Mouse (Mus musculus) bone marrow macrophage, adult 2 months (primary cell): ENCODE measurements around the gene Eif1. TPM values are rescaled to one million over a fixed set of nuclear protein-coding genes. Genes with fewer than 3 reads are reported as not detected.
A peak's percentile ranks its signal among the peaks of the same experiment; 100 is the strongest.

ENCODE experiments used
- H3K27ac ChIP-seq: 2 replicates; pipeline ENCODE4 v1.5.1; 2012; ENCODE audit warnings: low read depth, low read length; ENCODE audit not compliant: insufficient read depth
- H3K4me1 ChIP-seq: 2 replicates; pipeline ENCODE4 v1.6.1; 2012; ENCODE audit warnings: low read length; ENCODE audit not compliant: control insufficient read depth, insufficient read depth
- H3K4me3 ChIP-seq: 2 replicates; pipeline ENCODE4 v1.5.1; 2012; ENCODE audit warnings: mild to moderate bottlenecking, low read length, moderate library complexity; ENCODE audit not compliant: insufficient read depth
- CTCF ChIP-seq: IDR thresholded peaks from 2 replicates; pipeline ENCODE4 v1.5.1; 2012; ENCODE audit warnings: low read depth, mild to moderate bottlenecking, low read length, moderate library complexity
- POLR2A ChIP-seq: IDR thresholded peaks from 2 replicates; pipeline ENCODE4 v1.6.1; 2012; ENCODE audit warnings: mild to moderate bottlenecking, low read depth, low read length, borderline replicate concordance
- polyA plus RNA-seq: library from polyadenylated mRNA; stranded (reverse); fragments of >200 nt; gene quantifications from 2 replicates; pipeline ENCODE4 v1.2.4, GENCODE M21; 2012; ENCODE audit not compliant: missing spikeins, insufficient read depth, insufficient read length

The Eif1 gene
- 922 and 1,042 TPM in 2 replicates for polyA plus RNA-seq

DNA sequence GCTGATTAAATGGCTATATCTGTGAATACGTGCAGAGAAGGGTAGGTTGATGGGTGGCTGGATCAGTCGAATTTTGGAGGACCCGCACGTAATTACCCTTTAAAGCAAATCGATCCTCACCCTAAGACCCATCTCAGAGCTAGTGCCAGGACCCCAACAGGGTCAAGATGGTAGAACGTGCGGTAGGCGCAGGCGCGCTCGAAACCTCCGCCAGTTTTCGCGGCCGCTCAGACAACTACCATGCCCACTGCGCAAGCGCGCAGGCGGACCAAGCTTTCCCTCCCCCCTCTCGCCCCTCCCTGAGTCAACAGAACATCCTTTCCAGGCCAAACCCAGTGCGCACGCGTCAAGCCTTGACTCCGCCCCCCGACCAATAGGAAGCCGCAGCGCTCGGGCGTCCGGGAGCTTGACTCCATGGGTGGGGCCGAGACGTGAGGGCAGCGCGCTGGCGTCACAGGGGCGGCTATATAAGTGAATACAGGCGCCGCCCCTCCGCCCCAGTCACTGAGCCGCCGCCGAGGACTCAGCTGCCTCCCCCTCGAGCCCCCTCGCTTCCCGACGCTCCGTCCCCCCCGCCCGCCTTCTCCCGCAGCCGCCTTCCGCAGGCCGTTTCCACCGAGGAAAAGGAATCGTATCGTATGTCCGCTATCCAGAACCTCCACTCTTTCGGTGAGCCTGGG is at the start of gene Eif1:
TSS of gene Eif1 (plus strand) at position 394 of the 680 bp plus-strand sequence.
- no peak for TF ChIP-seq CTCF
- Histone ChIP-seq H3K27ac (peak within 1 kb of the TSS; percentile 88), H3K4me1 (peaks cover 4% of the 10 kb centered on the region), H3K4me3 (peak within 1 kb of the TSS; percentile 64)

- Histone ChIP-seq H3K4me1 (no peaks in the 10 kb centered on the region), H3K27ac (no peak overlapping the region), H3K4me3 (no peak overlapping the region)
- TF ChIP-seq CTCF (no peak), POLR2A (no peak)
Observed at GRCm38 (mm10) chr11:100271878-100272277, 47.8 kb upstream of the Eif1 start.

- Histone ChIP-seq H3K4me1 (no peaks in the 10 kb centered on the region), H3K27ac (no peak overlapping the region), H3K4me3 (no peak overlapping the region)
- TF ChIP-seq CTCF (no peak), POLR2A (no peak)
Observed at GRCm38 (mm10) chr11:100274719-100275118, 45.0 kb upstream of the Eif1 start.

DNA sequence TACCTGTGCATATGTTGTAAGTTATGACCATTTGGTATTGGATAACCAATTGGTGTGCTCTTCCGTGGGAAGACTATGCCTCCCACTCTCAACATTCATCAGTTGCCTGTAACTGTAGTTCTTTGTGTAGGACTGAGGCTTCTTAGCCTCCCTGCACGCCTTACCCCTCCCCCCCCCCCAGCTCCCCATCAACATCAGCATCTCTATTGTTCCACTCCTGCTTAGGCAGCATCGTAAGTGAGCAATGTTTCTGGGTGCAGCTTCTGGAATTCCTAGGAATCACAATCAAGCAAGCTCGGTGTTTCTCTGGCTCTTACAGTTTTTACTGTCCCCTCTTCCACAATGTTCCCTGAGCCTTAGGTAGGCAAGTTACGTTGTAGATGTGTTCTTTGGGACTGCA is 44.2 kb upstream of the Eif1 start:
- TF ChIP-seq POLR2A (no peak), CTCF (no peak)
- no peaks in the 10 kb centered on the region for H3K4me1 ChIP-seq
- H3K27ac ChIP-seq: no peak overlapping the region
- H3K4me3 ChIP-seq: no peak overlapping the region

GRCm38 (mm10) chr11:100277726-100278480 is 41.8 kb upstream of the Eif1 start:
- TF ChIP-seq CTCF: no peak
- no peak for TF ChIP-seq POLR2A
- Histone ChIP-seq H3K27ac (no peak overlapping the region), H3K4me3 (no peak overlapping the region), H3K4me1 (no peaks in the 10 kb centered on the region)

DNA sequence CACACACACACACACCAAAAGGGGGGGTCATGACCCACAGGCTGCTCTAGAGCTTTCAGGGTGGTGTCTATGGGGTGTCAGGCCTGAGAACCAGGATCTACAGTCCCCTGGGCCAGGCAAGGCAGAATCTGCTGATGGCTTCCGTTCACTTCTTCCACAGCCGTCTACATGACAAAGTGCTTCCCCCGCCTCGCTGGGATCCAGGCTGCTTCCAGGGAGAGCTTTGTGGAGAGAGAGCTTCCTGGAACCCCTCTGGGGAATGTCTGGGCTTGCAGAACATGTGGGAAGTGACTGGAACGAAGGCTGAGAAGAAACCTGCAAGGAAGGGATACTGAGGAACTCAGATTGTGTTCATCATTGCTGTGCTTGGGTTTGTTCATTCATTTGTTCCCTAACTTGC is 40.9 kb upstream of the Eif1 start:
- Histone ChIP-seq H3K4me1 (no peaks in the 10 kb centered on the region), H3K27ac (no peak overlapping the region), H3K4me3 (no peak overlapping the region)
- TF ChIP-seq CTCF: no peak
- no peak for TF ChIP-seq POLR2A

- TF ChIP-seq POLR2A (no peak), CTCF (no peak)
- no peak overlapping the region for H3K27ac ChIP-seq
- no peaks in the 10 kb centered on the region for H3K4me1 ChIP-seq
- H3K4me3 ChIP-seq: no peak overlapping the region
Observed at GRCm38 (mm10) chr11:100281596-100282544, 37.8 kb upstream of the Eif1 start.

DNA sequence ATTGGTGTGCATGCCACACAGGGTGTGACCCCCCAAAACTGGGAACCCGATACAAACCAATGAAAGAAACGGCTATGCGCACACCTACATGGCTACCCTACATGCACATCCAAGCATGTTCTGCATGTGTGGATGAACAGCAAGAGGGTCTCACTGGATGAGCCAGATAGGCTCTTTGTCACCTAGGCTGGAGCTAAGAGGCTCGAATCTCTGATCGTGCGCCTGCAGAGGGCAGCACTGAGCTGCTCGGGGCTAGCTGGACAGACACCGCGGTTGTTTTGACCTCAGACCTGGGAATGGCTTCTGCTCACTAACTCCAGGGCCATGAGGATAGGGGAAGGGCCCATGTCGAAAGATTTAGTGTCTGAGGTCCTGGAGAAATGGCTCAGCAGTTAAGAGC is 37.1 kb upstream of the Eif1 start:
- Histone ChIP-seq H3K4me1 (no peaks in the 10 kb centered on the region), H3K4me3 (no peak overlapping the region), H3K27ac (no peak overlapping the region)
- TF ChIP-seq CTCF (peak; percentile 70), POLR2A (no peak)

GRCm38 (mm10) chr11:100284988-100285387 is 34.7 kb upstream of the Eif1 start:
- Histone ChIP-seq H3K4me1 (no peaks in the 10 kb centered on the region), H3K4me3 (no peak overlapping the region), H3K27ac (no peak overlapping the region)
- no peak for TF ChIP-seq CTCF
- TF ChIP-seq POLR2A: no peak

DNA sequence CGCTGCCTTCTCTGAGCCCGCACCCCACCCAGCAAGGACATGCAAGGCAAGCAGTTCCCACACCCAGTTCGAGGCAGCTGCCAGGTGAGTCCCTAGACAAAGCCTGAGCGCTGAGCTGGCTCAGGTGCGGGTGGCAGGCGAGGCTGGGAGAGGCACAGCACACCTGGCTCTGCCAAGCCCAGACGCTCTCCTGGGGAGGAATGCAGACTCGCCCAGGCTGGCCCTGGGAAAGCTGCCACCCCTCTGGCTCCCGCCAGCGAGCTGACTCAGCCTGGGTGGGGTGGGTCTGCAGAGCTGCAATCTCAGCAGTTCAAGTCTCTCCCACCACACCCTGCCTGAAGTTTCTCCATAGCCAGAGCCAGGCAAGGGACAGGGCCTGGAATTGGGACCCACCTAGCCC is 32.7 kb upstream of the Eif1 start:
- Histone ChIP-seq H3K27ac (no peak overlapping the region), H3K4me1 (no peaks in the 10 kb centered on the region), H3K4me3 (no peak overlapping the region)
- TF ChIP-seq POLR2A: no peak
- TF ChIP-seq CTCF: no peak
